Mouse (Mus musculus): ENCODE measurements around the gene Arsg. TPM values are rescaled to one million over a fixed set of nuclear protein-coding genes. Genes with fewer than 3 reads are reported as not detected.

Arsg gene
- total and polyA plus RNA-seq, 2 experiments from 2014 or later: 4.3 TPM

- no peaks in the 10 kb centered on the region for H3K27me3 ChIP-seq (ENCODE audit: control insufficient read depth, insufficient read depth, low read length)
- peak overlapping the region; percentile 37; the same call in 1 of the 2 replicates for H3K4me2 ChIP-seq (ENCODE audit: low read depth, low read length)
- H3K27ac ChIP-seq (ENCODE audit: low read depth): no peak overlapping the region
- WGBS: 58% methylated on average over 14 of the region's 14 CpGs
- H3K9ac ChIP-seq (replicated peaks; ENCODE audit: low read depth, low read length): no peak overlapping the region
- peaks cover 18% of the 10 kb centered on the region for H3K4me1 ChIP-seq (ENCODE audit: control insufficient read depth, insufficient read depth)
- H3K4me3 ChIP-seq (ENCODE audit: low read depth, low read length): no peak overlapping the region
- H3K36me3 ChIP-seq (replicated peaks; ENCODE audit: control insufficient read depth, insufficient read depth, low read length): no peaks in the 10 kb centered on the region
- ATAC-seq (ENCODE audit: insufficient read depth, low read depth) (no peak), DNase-seq (ENCODE audit: low spot score) (no peak)
- H3K9me3 ChIP-seq (replicated peaks; ENCODE audit: control insufficient read depth, low read length): no peaks in the 10 kb centered on the region
- TF ChIP-seq EP300 (IDR thresholded peaks at IDR 0.05; ENCODE audit: low read depth) (no peak), CTCF (IDR thresholded peaks at IDR 0.05; ENCODE audit: low read depth) (no peak)
Observed at GRCm38 (mm10) chr11:109495771-109496474, 22.7 kb downstream of the Arsg start.

GRCm38 (mm10) chr11:109496475-109496993, 23.4 kb downstream of the Arsg start:
- H3K27ac ChIP-seq (ENCODE audit: low read depth): no peak overlapping the region
- no peak for DNase-seq (ENCODE audit: low spot score)
- H3K9me3 ChIP-seq (replicated peaks; ENCODE audit: control insufficient read depth, low read length): no peaks in the 10 kb centered on the region
- H3K4me2 ChIP-seq (ENCODE audit: low read depth, low read length): no peak overlapping the region; the same call in 1 of the 2 replicates
- 85% methylated on average over 7 of the region's 7 CpGs for WGBS
- no peak for ATAC-seq (ENCODE audit: insufficient read depth, low read depth)
- H3K27me3 ChIP-seq (ENCODE audit: control insufficient read depth, insufficient read depth, low read length): no peaks in the 10 kb centered on the region
- H3K9ac ChIP-seq (replicated peaks; ENCODE audit: low read depth, low read length): no peak overlapping the region
- TF ChIP-seq EP300 (IDR thresholded peaks at IDR 0.05; ENCODE audit: low read depth): no peak
- TF ChIP-seq CTCF (IDR thresholded peaks at IDR 0.05; ENCODE audit: low read depth): no peak
- H3K4me1 ChIP-seq (ENCODE audit: control insufficient read depth, insufficient read depth): peaks cover 18% of the 10 kb centered on the region
- H3K4me3 ChIP-seq (ENCODE audit: low read depth, low read length): no peak overlapping the region
- no peaks in the 10 kb centered on the region for H3K36me3 ChIP-seq (replicated peaks; ENCODE audit: control insufficient read depth, insufficient read depth, low read length)

- peaks cover 18% of the 10 kb centered on the region for H3K4me1 ChIP-seq (ENCODE audit: control insufficient read depth, insufficient read depth)
- 81% methylated on average over 6 of the region's 6 CpGs for WGBS
- H3K9ac ChIP-seq (replicated peaks; ENCODE audit: low read depth, low read length): no peak overlapping the region
- H3K36me3 ChIP-seq (replicated peaks; ENCODE audit: control insufficient read depth, insufficient read depth, low read length): no peaks in the 10 kb centered on the region
- no peak overlapping the region for H3K4me2 ChIP-seq (ENCODE audit: low read depth, low read length)
- DNase-seq (ENCODE audit: low spot score) (no peak), ATAC-seq (ENCODE audit: insufficient read depth, low read depth) (no peak)
- no peak overlapping the region for H3K4me3 ChIP-seq (ENCODE audit: low read depth, low read length)
- no peak overlapping the region for H3K27ac ChIP-seq (ENCODE audit: low read depth)
- no peaks in the 10 kb centered on the region for H3K27me3 ChIP-seq (ENCODE audit: control insufficient read depth, insufficient read depth, low read length)
- H3K9me3 ChIP-seq (replicated peaks; ENCODE audit: control insufficient read depth, low read length): no peaks in the 10 kb centered on the region
- TF ChIP-seq CTCF (IDR thresholded peaks at IDR 0.05; ENCODE audit: low read depth): no peak
- no peak for TF ChIP-seq EP300 (IDR thresholded peaks at IDR 0.05; ENCODE audit: low read depth)
Observed at GRCm38 (mm10) chr11:109496996-109497714, 24.0 kb downstream of the Arsg start.

GRCm38 (mm10) chr11:109497990-109498389, 24.8 kb downstream of the Arsg start:
- no peak overlapping the region for H3K27ac ChIP-seq (ENCODE audit: low read depth)
- no peak for TF ChIP-seq EP300 (IDR thresholded peaks at IDR 0.05; ENCODE audit: low read depth)
- no peak for TF ChIP-seq CTCF (IDR thresholded peaks at IDR 0.05; ENCODE audit: low read depth)

GRCm38 (mm10) chr11:109500206-109500605, 27.0 kb downstream of the Arsg start:
- no peak for TF ChIP-seq CTCF (IDR thresholded peaks at IDR 0.05; ENCODE audit: low read depth)
- no peak for TF ChIP-seq EP300 (IDR thresholded peaks at IDR 0.05; ENCODE audit: low read depth)
- no peaks in the 10 kb centered on the region for H3K9me3 ChIP-seq (replicated peaks; ENCODE audit: control insufficient read depth, low read length)
- no peaks in the 10 kb centered on the region for H3K27me3 ChIP-seq (ENCODE audit: control insufficient read depth, insufficient read depth, low read length)
- 49% methylated on average over 5 of the region's 5 CpGs for WGBS
- peaks cover 15% of the 10 kb centered on the region for H3K4me1 ChIP-seq (ENCODE audit: control insufficient read depth, insufficient read depth)
- H3K27ac ChIP-seq (ENCODE audit: low read depth): no peak overlapping the region
- no peak overlapping the region for H3K9ac ChIP-seq (replicated peaks; ENCODE audit: low read depth, low read length)
- H3K36me3 ChIP-seq (replicated peaks; ENCODE audit: control insufficient read depth, insufficient read depth, low read length): no peaks in the 10 kb centered on the region
- H3K4me2 ChIP-seq (ENCODE audit: low read depth, low read length): no peak overlapping the region
- DNase-seq (ENCODE audit: low spot score): no peak
- H3K4me3 ChIP-seq (ENCODE audit: low read depth, low read length): no peak overlapping the region
- no peak for ATAC-seq (ENCODE audit: insufficient read depth, low read depth)

More at GRCm38 (mm10) chr11:109497990-109498389, 24.8 kb downstream of the Arsg start:
- H3K9me3 ChIP-seq (replicated peaks; ENCODE audit: control insufficient read depth, low read length): no peaks in the 10 kb centered on the region
- no peak overlapping the region for H3K4me3 ChIP-seq (ENCODE audit: low read depth, low read length)
- H3K36me3 ChIP-seq (replicated peaks; ENCODE audit: control insufficient read depth, insufficient read depth, low read length): no peaks in the 10 kb centered on the region
- H3K9ac ChIP-seq (replicated peaks; ENCODE audit: low read depth, low read length): no peak overlapping the region
- H3K27me3 ChIP-seq (ENCODE audit: control insufficient read depth, insufficient read depth, low read length): no peaks in the 10 kb centered on the region
- WGBS: 68% methylated on average over 9 of the region's 9 CpGs
- no peak for ATAC-seq (ENCODE audit: insufficient read depth, low read depth)
- H3K4me2 ChIP-seq (ENCODE audit: low read depth, low read length): 0 out of 2 replicates have a peak overlapping the region, but pooled peaks have one; percentile 10
- DNase-seq (ENCODE audit: low spot score): no peak
- H3K4me1 ChIP-seq (ENCODE audit: control insufficient read depth, insufficient read depth): peaks cover 18% of the 10 kb centered on the region
